Mouse (Mus musculus) erythroblast, embryonic 14.5 days (primary cell): ENCODE measurements at regions not wholly inside any gene's neighbourhood (a gene's known extent, or its start where the extent isn't known, plus 50 kb on each side); places are given as distances from the start of the nearest gene placed in this dataset.

Experiments used
- GATA1 ChIP-seq: IDR thresholded peaks from 2 replicates; pipeline ENCODE4 v1.6.1; 2012; ENCODE audit warnings: low read length, inconsistent platforms, mixed read lengths
- TAL1 ChIP-seq: IDR thresholded peaks from 3 replicates; pipeline ENCODE4 v1.6.1; 2012; ENCODE audit warnings: low read length, inconsistent platforms, mixed read lengths

GRCm38 (mm10) chr17:83122525-83123280 lies 92.4 kb upstream of the Pkdcc start:
- no peak for TF ChIP-seq TAL1
- TF ChIP-seq GATA1, result no peak
